17 mouse cellular contexts compared by ENCODE assay signal in genomic region chr4:95934384-95935035, GRCm38 (mm10). TPM values are rescaled to one million over a fixed set of nuclear protein-coding genes. Genes with fewer than 3 reads are reported as not detected.
A peak's percentile ranks its signal among the peaks of the same experiment; 100 is the strongest.
DNase-seq lines count a peak whose midpoint lies in the region; ATAC-seq and TF ChIP-seq lines count a peak whose summit lies in the region.
"Had no signal": no experiment of that assay in that cellular context is flagged by ENCODE, and none has a peak within 500 bp of the region (broad histone marks: within the 10 kb centered on the region; RNA-seq: fewer than 3 reads in every experiment).

No protein-coding gene starts in this region.

- no peaks in the 10 kb centered on the region for H3K9me3 ChIP-seq in forebrain, embryonic 13.5 days (replicated peaks)
- no peaks in the 10 kb centered on the region for H3K9me3 ChIP-seq in forebrain, embryonic 15.5 days
- no peaks in the 10 kb centered on the region for H3K9me3 ChIP-seq in kidney, embryonic 14.5 days (ENCODE audit: control insufficient read depth, low read length)
- H3K9me3 ChIP-seq in limb, embryonic 13.5 days, result no peaks in the 10 kb centered on the region
- no peaks in the 10 kb centered on the region for H3K9me3 ChIP-seq in heart, embryonic 12.5 days (replicated peaks)
- H3K9me3 ChIP-seq: embryonic facial prominence, embryonic 13.5 days; midbrain, embryonic 10.5 days had no signal

- ATAC-seq in forebrain, embryonic 13.5 days, result peak; percentile 57; the same call in 1 of the 2 replicates
- no peak; the same call in 1 of the 2 replicates for ATAC-seq in forebrain, embryonic 15.5 days (replicated peaks)
- ATAC-seq in Patski, result peak; percentile 96
- ATAC-seq in kidney, embryonic 14.5 days (ENCODE audit: low FRiP score, low TSS enrichment), result peak; percentile 97
- peak; percentile 51; the same call in 1 of the 2 replicates for ATAC-seq in limb, embryonic 13.5 days (ENCODE audit: low FRiP score, low read depth)
- ATAC-seq in heart, embryonic 12.5 days (ENCODE audit: insufficient number of reproducible peaks, low FRiP score), result no peak
- ATAC-seq: inflammation-experienced regulatory T-cells, adult 6 months; lung, postnatal 0 days had no signal

- in situ Hi-C loops in Patski (cut with MboI; ENCODE audit: low pct_unique_long_range_greater_than_20kb), result no loop called here

- no peak overlapping the region for H3K27ac ChIP-seq in forebrain, embryonic 13.5 days
- H3K27ac ChIP-seq in forebrain, embryonic 15.5 days (replicated peaks), result no peak overlapping the region
- H3K27ac ChIP-seq in kidney, embryonic 14.5 days (ENCODE audit: low read depth, low read length), result peak overlapping the region; percentile 78; the same call in 1 of the 2 replicates
- peak overlapping the region; percentile 15; the same call in 1 of the 2 replicates for H3K27ac ChIP-seq in limb, embryonic 13.5 days
- H3K27ac ChIP-seq in heart, embryonic 12.5 days (ENCODE audit: poor library complexity, severe bottlenecking), result no peak overlapping the region
- H3K27ac ChIP-seq: embryonic facial prominence, embryonic 13.5 days; heart, adult 2 months; midbrain, embryonic 10.5 days had no signal

- CTCF ChIA-PET in Patski (lab: Charles Lee), result interaction anchor here (1.4 to 2.7 kb wide), 4 partner anchors 11 to 51 kb away, joined by 3 to 9 read pairs (median 4); no protein-coding TSS in a partner anchor

- no peaks in the 10 kb centered on the region for H3K36me3 ChIP-seq in forebrain, embryonic 13.5 days (ENCODE audit: poor library complexity, severe bottlenecking)
- no peaks in the 10 kb centered on the region for H3K36me3 ChIP-seq in forebrain, embryonic 15.5 days
- no peaks in the 10 kb centered on the region for H3K36me3 ChIP-seq in kidney, embryonic 14.5 days (ENCODE audit: control insufficient read depth, insufficient read depth, low read length)
- H3K36me3 ChIP-seq in limb, embryonic 13.5 days, result no peaks in the 10 kb centered on the region
- H3K36me3 ChIP-seq in heart, embryonic 12.5 days, result no peaks in the 10 kb centered on the region
- H3K36me3 ChIP-seq: embryonic facial prominence, embryonic 13.5 days; midbrain, embryonic 10.5 days had no signal

- TF ChIP-seq CTCF in Patski (IDR thresholded peaks at IDR 0.05), result no peak

- H3K9ac ChIP-seq in forebrain, embryonic 13.5 days, result no peak overlapping the region
- no peak overlapping the region for H3K9ac ChIP-seq in forebrain, embryonic 15.5 days (replicated peaks)
- no peak overlapping the region for H3K9ac ChIP-seq in kidney, embryonic 14.5 days (ENCODE audit: low read depth, low read length)
- H3K9ac ChIP-seq in limb, embryonic 13.5 days, result no peak overlapping the region
- H3K9ac ChIP-seq in heart, embryonic 12.5 days, result no peak overlapping the region
- H3K9ac ChIP-seq: embryonic facial prominence, embryonic 13.5 days had no signal

- no peak overlapping the region for H3K4me2 ChIP-seq in forebrain, embryonic 13.5 days
- no peak overlapping the region for H3K4me2 ChIP-seq in forebrain, embryonic 15.5 days (replicated peaks)
- H3K4me2 ChIP-seq in kidney, embryonic 14.5 days (replicated peaks; ENCODE audit: low read depth, low read length), result no peak overlapping the region
- H3K4me2 ChIP-seq in limb, embryonic 13.5 days (replicated peaks), result no peak overlapping the region
- no peak overlapping the region for H3K4me2 ChIP-seq in heart, embryonic 12.5 days
- H3K4me2 ChIP-seq: embryonic facial prominence, embryonic 13.5 days; liver, embryonic 11.5 days had no signal

- POLR2A ChIA-PET in Patski (lab: Charles Lee), result interaction anchor here (0.9 kb wide), 1 partner anchor 17 kb away, joined by 3 read pairs; no protein-coding TSS in a partner anchor

- peaks cover 4% of the 10 kb centered on the region; the same call in 1 of the 2 replicates for H3K4me1 ChIP-seq in forebrain, embryonic 13.5 days
- H3K4me1 ChIP-seq in forebrain, embryonic 15.5 days, result no peaks in the 10 kb centered on the region
- no peaks in the 10 kb centered on the region for H3K4me1 ChIP-seq in kidney, embryonic 14.5 days (ENCODE audit: control insufficient read depth, insufficient read depth, low read length)
- peaks cover 12% of the 10 kb centered on the region; the same call in 1 of the 2 replicates for H3K4me1 ChIP-seq in limb, embryonic 13.5 days
- no peaks in the 10 kb centered on the region for H3K4me1 ChIP-seq in heart, embryonic 12.5 days (replicated peaks)
- H3K4me1 ChIP-seq: embryonic facial prominence, embryonic 13.5 days; midbrain, embryonic 10.5 days had no signal

- 57% methylated on average over 4 of the region's 4 CpGs for WGBS in forebrain, embryonic 13.5 days
- WGBS in forebrain, embryonic 15.5 days, result 46% methylated on average over 4 of the region's 4 CpGs
- 56% methylated on average over 4 of the region's 4 CpGs for WGBS in kidney, embryonic 14.5 days
- 50% methylated on average over 4 of the region's 4 CpGs for WGBS in limb, embryonic 13.5 days
- WGBS in heart, embryonic 12.5 days, result 80% methylated on average over 4 of the region's 4 CpGs

- H3K27me3 ChIP-seq in forebrain, embryonic 13.5 days, result peaks cover 9% of the 10 kb centered on the region
- peaks cover 8% of the 10 kb centered on the region for H3K27me3 ChIP-seq in forebrain, embryonic 15.5 days
- H3K27me3 ChIP-seq in Patski, result no peaks in the 10 kb centered on the region
- H3K27me3 ChIP-seq in kidney, embryonic 14.5 days (ENCODE audit: control insufficient read depth, insufficient read depth, low read length), result no peaks in the 10 kb centered on the region
- no peaks in the 10 kb centered on the region for H3K27me3 ChIP-seq in limb, embryonic 13.5 days
- H3K27me3 ChIP-seq in heart, embryonic 12.5 days (replicated peaks), result no peaks in the 10 kb centered on the region
- H3K27me3 ChIP-seq: embryonic facial prominence, embryonic 13.5 days had no signal

- H3K4me3 ChIP-seq in forebrain, embryonic 13.5 days, result no peak overlapping the region
- no peak overlapping the region for H3K4me3 ChIP-seq in forebrain, embryonic 15.5 days
- no peak overlapping the region for H3K4me3 ChIP-seq in kidney, embryonic 14.5 days (ENCODE audit: low read length)
- no peak overlapping the region for H3K4me3 ChIP-seq in limb, embryonic 13.5 days
- no peak overlapping the region for H3K4me3 ChIP-seq in heart, embryonic 12.5 days
- H3K4me3 ChIP-seq: embryonic facial prominence, embryonic 13.5 days; heart, adult 2 months; midbrain, embryonic 10.5 days had no signal

- DNase-seq in Patski (ENCODE audit: low read depth, low spot score), result peak; percentile 90
- no peak for DNase-seq in T-cell, adult 2 months (ENCODE audit: low spot score)
- no peak for DNase-seq in lung, adult 18-20 months
- DNase-seq: B cell, adult 2 months; cerebellum, postnatal 25 days; heart, adult 2 months; right cerebral cortex, adult 18-20 months had no signal

RNA-seq across cellular contexts. Expression of gene Hook1, which starts 32.5 kb away (rescaled TPM):
- polyA plus RNA-seq in forebrain, embryonic 13.5 days (2015; fragmentation: Nextera tagmentation; extraction: Ambion mirVana), result 33.9 and 43.8 TPM in 2 replicates
- 44.8 and 49.0 TPM in 2 replicates for polyA plus RNA-seq in forebrain, embryonic 15.5 days (2015; fragmentation: Nextera tagmentation; extraction: Ambion mirVana)
- 24.7 TPM for polyA plus RNA-seq in Patski (2021)
- 17.0 and 32.5 TPM in 2 replicates for polyA plus RNA-seq in kidney, embryonic 14.5 days (2014; fragmentation: Nextera tagmentation; extraction: Ambion mirVana)
- polyA plus RNA-seq in limb, embryonic 13.5 days (2015; fragmentation: Nextera tagmentation; extraction: Ambion mirVana), result 11.3 and 12.0 TPM in 2 replicates
- 11.0 and 11.7 TPM in 2 replicates for polyA plus RNA-seq in heart, embryonic 12.5 days (2016; fragmentation: Nextera tagmentation; extraction: Ambion mirVana)

Comparison
In these comparisons a context has a peak if more than half of its experiments do, and no peak if none do; other contexts are left out.
1. ATAC-seq: peak in forebrain, embryonic 13.5 days (single experiment), Patski (single experiment), kidney, embryonic 14.5 days (single experiment) and limb, embryonic 13.5 days (single experiment); none in forebrain, embryonic 15.5 days (single experiment) and heart, embryonic 12.5 days (single experiment).
2. H3K27ac ChIP-seq: peak in kidney, embryonic 14.5 days (single experiment) and limb, embryonic 13.5 days (single experiment); none in forebrain, embryonic 13.5 days (single experiment), forebrain, embryonic 15.5 days (single experiment) and heart, embryonic 12.5 days (single experiment).